Mouse (Mus musculus) neural tube, embryonic 12.5 days (tissue): Measurements from ENCODE around the gene Peli2. TPM values are rescaled to one million over a fixed set of nuclear protein-coding genes. Genes with fewer than 3 reads are reported as not detected.
A peak's percentile ranks its signal among the peaks of the same experiment; 100 is the strongest.
"Not testable (repeated sequence)": the region's sequence is repeated elsewhere in the genome, so short reads cannot be mapped to it uniquely, and the experiment has no call there.

Experiments
- ATAC-seq: fragments of 200-750 bp; cut with Nextera tagmentation; 2 replicates; pipeline ENCODE4 v1.8.0; 2017; ENCODE audit warnings: low read depth, mild to moderate bottlenecking, moderate TSS enrichment, moderate library complexity; ENCODE audit not compliant: low FRiP score
- H3K27ac ChIP-seq: fragments of 300-500 bp; sonication (generic); 2 replicates; pipeline ENCODE4 v1.5.1; 2016
- H3K27me3 ChIP-seq: fragments of 300-500 bp; sonication (generic); replicated peaks from 2 replicates; pipeline ENCODE4 v1.6.1; 2016; ENCODE audit warnings: mild to moderate bottlenecking
- H3K36me3 ChIP-seq: fragments of 300-500 bp; sonication (generic); 2 replicates; pipeline ENCODE4 v1.6.1; 2016; ENCODE audit warnings: mild to moderate bottlenecking
- H3K4me1 ChIP-seq: fragments of 300-500 bp; sonication (generic); 2 replicates; pipeline ENCODE4 v1.6.1; 2016
- H3K4me2 ChIP-seq: fragments of 300-500 bp; sonication (generic); replicated peaks from 2 replicates; pipeline ENCODE4 v1.6.1; 2016; ENCODE audit warnings: mild to moderate bottlenecking
- H3K4me3 ChIP-seq: fragments of 300-500 bp; sonication (generic); 2 replicates; pipeline ENCODE4 v1.5.1; 2016
- H3K9ac ChIP-seq: fragments of 300-500 bp; sonication (generic); 2 replicates; pipeline ENCODE4 v1.6.1; 2016; ENCODE audit warnings: mild to moderate bottlenecking
- H3K9me3 ChIP-seq: fragments of 300-500 bp; sonication (generic); 2 replicates; pipeline ENCODE4 v1.6.1; 2016; ENCODE audit warnings: mild to moderate bottlenecking
- WGBS: fragments of 180-500 bp; shearing (Covaris S2); methylation state at CpG from one replicate; pipeline ENCODE4 v1.1.7; 2016; 5-methylcytosine and 5-hydroxymethylcytosine counted together
- polyA plus RNA-seq: library from polyadenylated mRNA; unstranded; fragments of >200 nt; fragmentation: Nextera tagmentation; extraction: Ambion mirVana; gene quantifications from 2 replicates; pipeline ENCODE4 v1.2.1, GENCODE M21; 2016

Peli2 gene
- polyA plus RNA-seq: 17.1 and 17.4 TPM in 2 replicates

DNA sequence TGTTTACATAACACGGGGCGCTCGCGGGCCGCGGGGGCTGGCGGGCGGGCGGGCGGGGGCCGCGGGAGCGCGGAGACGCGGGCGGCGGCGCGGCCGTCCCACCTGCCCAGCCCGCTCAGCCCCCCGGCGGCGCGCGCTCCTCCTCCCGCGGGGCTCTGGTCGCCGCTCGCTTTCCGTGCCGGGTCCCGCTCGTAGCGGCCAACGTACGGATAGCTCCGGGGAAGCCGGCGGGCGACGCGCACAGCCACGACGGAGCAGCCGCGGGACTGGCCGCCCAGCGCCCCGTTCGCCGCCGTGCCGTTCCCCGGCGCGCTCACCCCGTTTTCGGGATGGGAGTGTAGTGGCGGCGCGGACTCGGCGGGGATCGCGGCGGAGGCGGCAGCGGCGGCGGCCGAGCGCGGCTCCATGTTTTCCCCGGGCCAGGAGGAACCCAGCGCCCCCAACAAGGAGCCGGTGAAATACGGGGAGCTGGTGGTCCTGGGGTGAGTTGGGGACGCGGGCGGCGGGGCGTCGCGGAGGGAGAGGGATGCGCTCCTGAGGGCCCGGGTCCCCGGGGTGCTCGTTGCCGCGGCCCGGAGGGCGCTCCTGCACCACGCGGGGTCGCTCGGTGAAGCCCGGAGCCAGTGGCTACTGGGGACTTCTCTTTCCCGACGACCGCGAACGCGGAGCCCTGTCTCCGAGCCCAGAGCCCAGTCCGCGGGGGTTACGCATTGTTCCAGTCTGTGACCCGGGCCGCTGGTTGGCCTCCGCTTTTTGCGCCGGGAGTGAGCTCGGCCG, at the start of gene Peli2:
Gene Peli2, plus strand, starts transcription at position 72 of the 777 bp plus-strand sequence.
- peak; percentile 81 for ATAC-seq
- Histone ChIP-seq H3K4me1 (peaks cover 41% of the 10 kb centered on the region), H3K9ac (peak within 1 kb of the TSS; percentile 89), H3K4me2 (peak within 1 kb of the TSS; percentile 85), H3K36me3 (no peaks in the 10 kb centered on the region), H3K9me3 (no peaks in the 10 kb centered on the region), H3K27me3 (no peaks in the 10 kb centered on the region), H3K4me3 (peak within 1 kb of the TSS; percentile 84), H3K27ac (peak within 1 kb of the TSS; percentile 79)
- WGBS: under 1% methylated on average over 117 of the region's 117 CpGs

DNA sequence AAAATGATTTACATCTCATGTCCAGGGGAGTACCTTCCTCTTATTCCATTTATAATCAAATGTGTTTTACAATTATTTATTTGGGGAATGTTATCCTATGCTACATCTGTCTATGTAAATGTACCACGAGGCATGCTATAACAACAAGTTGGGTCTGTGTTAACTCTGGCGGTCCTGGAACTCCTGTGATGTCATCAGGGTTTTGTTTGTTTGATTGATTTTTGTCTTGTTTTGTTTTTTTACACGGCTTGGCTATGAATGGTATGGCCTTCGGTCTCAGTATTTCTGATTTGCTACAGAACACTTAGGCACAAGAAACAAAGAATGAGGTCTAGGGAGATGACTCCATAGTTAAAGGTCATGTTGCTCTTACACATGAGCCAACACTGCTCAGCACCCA, 48.5 kb upstream of the Peli2 start:
- ATAC-seq: no peak
- Histone ChIP-seq H3K9ac (no peak overlapping the region), H3K27me3 (no peaks in the 10 kb centered on the region), H3K36me3 (no peaks in the 10 kb centered on the region), H3K9me3 (no peaks in the 10 kb centered on the region), H3K4me3 (no peak overlapping the region), H3K27ac (no peak overlapping the region), H3K4me1 (peaks cover 11% of the 10 kb centered on the region), H3K4me2 (no peak overlapping the region)
- 62% methylated on average over 4 of the region's 4 CpGs for WGBS

GRCm38 (mm10) chr14:48073247-48074161, 47.1 kb upstream of the Peli2 start:
- WGBS: 24% methylated on average over 24 of the region's 24 CpGs

GRCm38 (mm10) chr14:48079574-48079973, 41.0 kb upstream of the Peli2 start:
- H3K9me3 ChIP-seq, H3K4me2 ChIP-seq, H3K36me3 ChIP-seq, H3K27me3 ChIP-seq, H3K4me3 ChIP-seq, H3K27ac ChIP-seq, H3K9ac ChIP-seq, ATAC-seq, H3K4me1 ChIP-seq: not testable (repeated sequence)
- 93% methylated on average over 17 of the region's 17 CpGs for WGBS

More at GRCm38 (mm10) chr14:48073247-48074161, 47.1 kb upstream of the Peli2 start:
- no peak overlapping the region for H3K9ac ChIP-seq
- no peaks in the 10 kb centered on the region for H3K27me3 ChIP-seq
- no peaks in the 10 kb centered on the region for H3K36me3 ChIP-seq
- H3K9me3 ChIP-seq: no peaks in the 10 kb centered on the region
- ATAC-seq: peak; percentile 87
- no peak overlapping the region for H3K27ac ChIP-seq
- no peak overlapping the region for H3K4me3 ChIP-seq
- peak overlapping the region; percentile 22 for H3K4me2 ChIP-seq
- H3K4me1 ChIP-seq: peaks cover 11% of the 10 kb centered on the region

DNA sequence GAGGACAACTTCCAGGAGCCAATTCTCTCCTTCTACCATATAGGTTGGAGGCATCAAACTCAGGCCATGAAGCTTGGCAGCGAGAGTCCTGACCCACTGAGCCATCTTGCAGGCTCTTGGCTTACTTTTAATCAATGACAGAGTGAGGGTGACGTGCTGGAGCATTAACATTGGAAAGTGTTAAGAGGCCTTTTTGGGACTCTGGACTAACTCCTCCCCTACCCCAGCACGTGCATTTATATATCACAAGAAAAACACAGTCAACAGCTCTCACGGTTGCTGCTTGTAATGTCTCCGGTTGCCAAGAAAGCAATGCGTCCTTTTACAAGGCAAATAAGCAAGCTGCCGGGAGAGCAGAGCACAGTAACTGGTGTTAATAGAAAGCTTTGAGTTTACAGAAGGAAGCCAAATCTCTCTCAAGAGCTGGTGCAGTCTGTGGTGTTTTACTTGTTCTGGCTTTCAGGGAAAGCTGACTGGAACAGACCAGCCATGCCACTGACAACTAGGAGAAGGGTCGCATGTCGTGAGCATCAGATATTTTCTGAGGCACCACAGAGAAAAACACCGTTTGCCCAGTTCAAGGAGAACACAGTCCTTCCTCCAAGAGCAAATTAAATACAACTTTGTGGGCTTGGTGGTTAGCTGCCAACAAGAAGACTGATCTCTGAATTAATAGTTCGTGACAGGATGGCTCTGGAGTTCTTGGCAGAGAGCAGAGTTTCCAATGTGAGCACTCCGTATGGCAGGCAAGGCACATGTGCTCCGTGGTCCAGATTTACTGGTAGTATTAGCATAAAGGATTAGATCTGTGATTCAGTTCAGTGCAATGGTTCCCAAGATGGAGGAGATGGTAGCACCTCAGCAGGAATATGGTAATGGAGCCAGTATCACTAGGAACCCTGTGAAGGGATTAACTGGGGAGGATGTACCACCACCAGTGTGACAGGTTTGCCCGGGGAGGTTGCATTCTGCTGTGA, 36.5 kb upstream of the Peli2 start:
- no peaks in the 10 kb centered on the region for H3K9me3 ChIP-seq
- no peak for ATAC-seq
- H3K4me1 ChIP-seq: no peaks in the 10 kb centered on the region
- H3K36me3 ChIP-seq: no peaks in the 10 kb centered on the region
- no peak overlapping the region for H3K4me3 ChIP-seq
- WGBS: 43% methylated on average over 14 of the region's 14 CpGs
- H3K27me3 ChIP-seq: no peaks in the 10 kb centered on the region
- H3K9ac ChIP-seq: no peak overlapping the region
- H3K27ac ChIP-seq: no peak overlapping the region
- H3K4me2 ChIP-seq: no peak overlapping the region

GRCm38 (mm10) chr14:48086682-48087297, 33.8 kb upstream of the Peli2 start:
- Histone ChIP-seq H3K27ac (no peak overlapping the region), H3K36me3 (no peaks in the 10 kb centered on the region), H3K27me3 (no peaks in the 10 kb centered on the region), H3K9me3 (no peaks in the 10 kb centered on the region), H3K4me1 (no peaks in the 10 kb centered on the region), H3K9ac (no peak overlapping the region), H3K4me2 (no peak overlapping the region), H3K4me3 (no peak overlapping the region)
- ATAC-seq: no peak
- WGBS: 42% methylated on average over 7 of the region's 7 CpGs

- peak; percentile 61 for ATAC-seq
- Histone ChIP-seq H3K9me3 (no peaks in the 10 kb centered on the region), H3K27ac (no peak overlapping the region), H3K9ac (no peak overlapping the region), H3K27me3 (no peaks in the 10 kb centered on the region), H3K36me3 (no peaks in the 10 kb centered on the region), H3K4me2 (no peak overlapping the region), H3K4me3 (no peak overlapping the region), H3K4me1 (no peaks in the 10 kb centered on the region)
- 48% methylated on average over 8 of the region's 8 CpGs for WGBS
Measured at GRCm38 (mm10) chr14:48087298-48087830, 33.3 kb upstream of the Peli2 start.

DNA sequence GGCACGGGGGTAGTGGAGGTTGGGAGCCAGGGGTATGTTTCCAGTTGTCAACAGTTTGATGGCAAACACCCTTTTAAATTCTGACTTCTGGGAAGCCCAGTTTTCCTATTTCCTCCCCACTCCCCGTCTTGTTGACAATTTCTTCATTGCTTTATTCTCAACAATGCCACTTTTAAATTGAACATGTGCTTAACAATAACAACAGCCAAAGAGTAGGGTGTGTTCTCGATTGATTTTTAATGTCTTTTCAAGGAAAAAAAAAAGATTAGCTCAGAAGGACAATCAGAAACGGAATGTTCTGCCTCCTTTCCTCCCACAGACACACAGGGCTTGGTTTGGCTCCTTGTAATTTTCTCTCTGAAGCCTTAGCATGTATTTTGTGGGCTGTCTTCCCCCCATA, 30.2 kb upstream of the Peli2 start:
- no peak overlapping the region for H3K4me2 ChIP-seq
- H3K27ac ChIP-seq: no peak overlapping the region
- H3K9me3 ChIP-seq: no peaks in the 10 kb centered on the region

DNA sequence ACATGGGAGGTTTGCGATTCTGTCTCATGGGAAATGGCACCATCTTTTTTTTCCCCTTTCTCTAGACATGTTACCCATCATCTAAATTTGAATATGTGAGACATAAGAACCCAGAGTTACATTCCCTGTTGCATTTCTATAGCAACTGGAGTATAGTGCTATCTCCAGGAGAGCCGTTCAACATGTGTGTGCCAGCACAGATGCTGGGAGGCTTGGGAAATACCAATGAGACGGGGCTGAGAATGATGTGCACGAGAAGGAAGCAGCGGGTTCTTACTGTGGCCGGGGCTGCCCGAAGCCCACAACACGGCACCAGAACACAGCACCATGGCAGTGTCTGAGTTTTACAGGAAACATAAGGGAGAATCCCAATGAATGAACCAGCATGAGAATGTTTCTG, 29.5 kb upstream of the Peli2 start:
- ATAC-seq: no peak
- Histone ChIP-seq H3K4me3 (no peak overlapping the region), H3K9me3 (no peaks in the 10 kb centered on the region), H3K27ac (no peak overlapping the region), H3K9ac (no peak overlapping the region), H3K36me3 (no peaks in the 10 kb centered on the region), H3K27me3 (no peaks in the 10 kb centered on the region), H3K4me1 (no peaks in the 10 kb centered on the region), H3K4me2 (no peak overlapping the region)
- WGBS: 86% methylated on average over 8 of the region's 8 CpGs

More for the DNA sequence above, 30.2 kb upstream of the Peli2 start:
- no peak for ATAC-seq
- no peaks in the 10 kb centered on the region for H3K36me3 ChIP-seq
- 76% methylated on average over 4 of the region's 4 CpGs for whole genome bisulfite sequencing
- H3K4me1 ChIP-seq: no peaks in the 10 kb centered on the region
- H3K4me3 ChIP-seq: no peak overlapping the region
- H3K9ac ChIP-seq: no peak overlapping the region
- H3K27me3 ChIP-seq: no peaks in the 10 kb centered on the region

DNA sequence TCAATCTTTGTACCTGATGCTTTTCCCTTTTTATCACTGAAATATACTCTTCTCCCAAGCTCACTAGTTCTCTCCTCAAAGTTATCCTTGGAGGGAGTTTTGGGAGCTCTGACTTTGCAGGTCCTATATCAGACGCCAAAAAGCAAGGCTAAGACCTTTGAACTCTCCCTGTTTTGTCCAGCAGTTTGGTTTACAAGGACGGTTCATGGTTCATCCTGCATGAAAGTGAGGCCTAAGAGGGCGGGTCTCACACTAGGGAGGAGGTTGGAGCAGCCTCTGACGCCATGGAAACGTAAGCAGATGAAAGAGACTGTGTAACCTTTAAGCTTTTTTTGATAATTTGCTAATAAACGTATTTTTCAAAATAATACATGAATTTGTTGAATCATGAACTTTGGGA, 22.4 kb upstream of the Peli2 start:
- Histone ChIP-seq H3K36me3 (no peaks in the 10 kb centered on the region), H3K9ac (no peak overlapping the region), H3K27me3 (no peaks in the 10 kb centered on the region), H3K27ac (no peak overlapping the region), H3K4me1 (no peaks in the 10 kb centered on the region), H3K4me3 (no peak overlapping the region), H3K4me2 (no peak overlapping the region), H3K9me3 (no peaks in the 10 kb centered on the region)
- WGBS: 41% methylated on average over 6 of the region's 6 CpGs
- ATAC-seq: no peak

DNA sequence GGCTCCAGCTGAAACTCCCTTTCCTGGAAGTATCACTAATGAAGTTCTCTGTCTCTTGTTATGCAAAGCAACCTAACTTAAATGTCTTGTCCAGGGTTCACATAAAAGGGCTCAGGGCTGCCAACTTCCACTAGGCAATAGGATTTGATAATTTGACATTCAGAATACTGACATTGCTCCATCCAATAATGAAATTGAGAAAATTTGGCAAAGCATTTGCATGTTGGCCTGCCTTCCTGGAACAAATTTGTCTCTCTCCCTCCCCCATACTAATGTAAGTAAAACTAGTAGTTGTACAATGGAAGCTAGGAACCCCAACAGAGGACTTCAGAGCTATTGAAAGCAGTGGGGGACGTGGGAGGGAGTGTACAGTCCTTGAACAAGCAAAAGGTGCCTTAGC, 21.3 kb upstream of the Peli2 start:
- WGBS: 51% methylated on average over 1 of the region's 1 CpGs
- no peak for ATAC-seq
- H3K4me1 ChIP-seq: no peaks in the 10 kb centered on the region
- no peaks in the 10 kb centered on the region for H3K36me3 ChIP-seq
- no peaks in the 10 kb centered on the region for H3K9me3 ChIP-seq
- H3K27me3 ChIP-seq: no peaks in the 10 kb centered on the region
- H3K4me2 ChIP-seq: no peak overlapping the region
- no peak overlapping the region for H3K27ac ChIP-seq
- H3K9ac ChIP-seq: no peak overlapping the region
- H3K4me3 ChIP-seq: no peak overlapping the region
